ENCODE assay signal across 16 mouse cellular contexts in genomic region chr8:4608896-4609295, GRCm38 (mm10).
"Had no signal": no experiment of that assay in that cellular context is flagged by ENCODE, and none has a peak within 500 bp of the region (broad histone marks: within the 10 kb centered on the region; RNA-seq: fewer than 3 reads in every experiment).

No protein-coding gene starts in this region.

- H3K9ac ChIP-seq: limb, embryonic 13.5 days; liver, embryonic 15.5 days; midbrain, embryonic 12.5 days; stomach, embryonic 15.5 days had no signal

- DNase-seq: kidney, adult 8-10 months; kidney, postnatal 4 days; lung, adult 2 months; lung, postnatal 14 days; right cerebral cortex, postnatal 14 days; thymus, adult 2 months; thymus, postnatal 36 days had no signal

- H3K36me3 ChIP-seq: limb, embryonic 13.5 days; liver, embryonic 15.5 days; midbrain, embryonic 12.5 days; stomach, embryonic 15.5 days had no signal

- H3K4me3 ChIP-seq: layer of hippocampus, adult 2 months; limb, embryonic 13.5 days; liver, embryonic 15.5 days; megakaryocyte, embryonic 14.5 days; midbrain, embryonic 12.5 days; stomach, embryonic 15.5 days had no signal

- H3K27me3 ChIP-seq: limb, embryonic 13.5 days; liver, embryonic 15.5 days; megakaryocyte, embryonic 14.5 days; midbrain, embryonic 12.5 days; stomach, embryonic 15.5 days had no signal

- H3K9me3 ChIP-seq: liver, embryonic 15.5 days; midbrain, embryonic 12.5 days; stomach, embryonic 15.5 days had no signal

- ATAC-seq: intestine, postnatal 0 days had no signal

- H3K4me2 ChIP-seq: limb, embryonic 13.5 days; liver, embryonic 11.5 days; liver, embryonic 15.5 days; midbrain, embryonic 12.5 days; stomach, embryonic 15.5 days had no signal

- H3K27ac ChIP-seq: layer of hippocampus, adult 2 months; limb, embryonic 13.5 days; liver, embryonic 15.5 days; macrophage; midbrain, embryonic 12.5 days; stomach, embryonic 15.5 days had no signal
